Mouse (Mus musculus): ENCODE results near the gene Zfhx3. TPM values are rescaled to one million over a fixed set of nuclear protein-coding genes. Genes with fewer than 3 reads are reported as not detected.

The Zfhx3 gene
- total RNA-seq, 2 experiments from 2014 or later, result 2.1 to 10.9 TPM

DNA sequence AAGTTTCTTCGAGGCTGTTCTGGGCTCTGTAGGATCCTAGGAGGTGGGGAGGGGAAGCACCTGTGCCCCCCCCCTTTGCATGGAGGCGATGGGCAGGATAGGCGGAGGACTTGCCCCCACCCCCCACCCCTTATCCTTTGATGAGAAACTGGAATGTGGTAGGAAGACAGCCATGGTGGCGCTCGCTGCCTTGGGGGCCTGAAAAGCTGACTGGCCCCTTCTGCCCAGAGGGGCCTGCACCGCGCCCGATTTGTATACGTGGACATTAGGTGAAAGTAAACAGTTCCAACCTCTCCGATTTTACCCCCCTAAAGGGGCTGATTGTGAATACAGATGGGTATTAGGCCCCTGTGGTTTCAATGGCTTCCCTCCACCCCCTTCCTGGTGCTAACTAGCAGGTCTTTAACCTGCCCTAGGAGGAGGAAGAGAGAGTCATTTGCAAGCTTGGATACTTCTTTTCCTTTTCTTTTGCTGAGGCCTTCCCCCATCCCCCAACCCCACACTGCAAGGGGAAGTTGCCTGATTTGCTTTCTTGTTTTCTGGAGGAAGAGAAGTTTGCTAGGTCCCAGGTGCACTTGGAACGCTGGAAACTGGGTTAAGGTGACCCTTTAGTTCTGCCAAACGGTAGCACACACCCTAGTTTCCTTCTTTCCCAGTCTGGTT lies 787.4 kb downstream of the Zfhx3 start:
- peak; percentile 82 for ATAC-seq (ENCODE audit: poor library complexity, severe bottlenecking)

DNA sequence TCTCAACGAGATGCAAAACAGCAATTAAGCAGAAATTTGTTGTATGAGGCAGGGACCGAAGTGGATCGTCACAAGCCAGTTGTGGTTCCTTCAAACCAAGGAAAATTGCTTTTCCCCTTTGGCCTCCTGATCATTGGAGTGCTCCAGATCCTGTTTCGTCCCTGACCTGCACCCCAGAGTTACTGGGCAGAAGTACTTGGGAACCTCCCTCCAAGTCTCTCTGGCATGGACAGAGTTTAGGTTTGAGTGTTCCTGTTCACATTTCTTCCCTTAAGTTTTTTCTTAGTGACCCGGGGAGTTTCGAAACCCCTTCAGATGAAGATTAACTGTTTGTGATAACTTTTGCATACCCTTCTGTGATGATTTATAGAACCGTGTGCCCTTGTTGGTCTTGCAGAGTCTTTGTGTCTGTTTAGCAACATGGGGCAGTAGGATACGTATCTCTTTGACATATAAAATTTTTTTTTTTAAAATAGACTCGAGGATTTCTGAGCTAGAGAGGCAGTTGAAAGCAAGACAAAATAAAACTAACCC lies 788.5 kb downstream of the Zfhx3 start:
- no peak for ATAC-seq (ENCODE audit: poor library complexity, severe bottlenecking)

DNA sequence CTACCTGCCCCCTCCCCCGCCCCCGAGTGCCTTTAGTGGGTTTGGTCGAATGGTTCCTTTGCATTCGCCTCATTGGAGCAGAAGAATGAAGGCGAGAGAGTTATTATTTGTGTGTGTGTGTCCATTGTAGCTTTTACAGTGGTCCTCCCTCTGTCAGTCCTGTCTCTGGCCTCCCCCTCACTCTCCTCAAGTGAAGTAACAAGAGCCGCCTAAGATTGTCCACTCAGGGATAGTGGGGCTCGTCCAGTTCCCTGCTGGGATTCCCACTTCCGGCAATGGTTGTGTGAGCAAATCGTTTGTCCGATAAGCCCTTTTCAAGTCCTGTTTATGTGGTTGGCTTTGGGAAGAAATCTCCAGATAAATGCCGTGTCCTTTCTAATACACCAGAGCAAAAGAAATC lies 790.1 kb downstream of the Zfhx3 start:
- no peak for ATAC-seq (ENCODE audit: poor library complexity, severe bottlenecking)

DNA sequence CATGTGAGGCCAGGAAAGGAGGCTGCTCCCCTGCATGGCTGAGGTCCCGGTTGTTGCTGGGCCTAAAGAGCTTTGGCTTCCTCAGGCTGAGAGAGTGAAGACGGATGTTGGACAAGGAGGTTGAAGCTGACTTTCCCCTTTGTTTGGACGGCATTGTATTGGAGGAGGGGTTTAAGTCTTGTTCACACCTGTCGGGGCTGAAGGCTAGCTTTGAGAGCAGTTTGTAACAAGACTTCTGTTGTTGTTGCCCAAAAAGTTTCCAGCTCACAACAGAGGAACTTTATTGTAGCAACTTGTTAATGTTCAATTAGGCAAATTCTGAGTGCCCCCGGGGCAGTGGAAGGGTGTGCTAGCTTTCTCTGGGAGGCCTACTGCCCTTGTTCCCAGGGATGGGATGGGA lies 790.9 kb downstream of the Zfhx3 start:
- ATAC-seq (ENCODE audit: poor library complexity, severe bottlenecking), result no peak

DNA sequence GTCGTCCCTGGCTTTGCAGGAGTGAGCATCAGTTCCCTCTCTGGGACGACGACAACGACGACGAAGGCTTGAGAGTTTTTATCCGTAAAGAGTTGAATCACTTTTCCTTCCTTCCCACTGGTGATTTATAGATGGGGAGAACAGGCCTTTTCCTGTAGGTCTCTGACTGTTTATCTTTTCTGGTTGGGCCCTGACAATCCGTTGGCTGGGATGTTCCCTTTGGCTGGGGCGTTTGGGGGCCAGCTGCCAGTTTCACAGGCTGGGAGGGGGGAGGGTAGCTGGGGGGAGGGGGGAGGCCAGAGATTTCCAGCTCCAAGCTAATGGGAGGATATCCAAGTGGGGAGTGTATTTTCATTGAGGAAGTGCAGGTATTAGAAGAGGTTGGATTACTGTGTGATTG lies 794.0 kb downstream of the Zfhx3 start:
- ATAC-seq (ENCODE audit: poor library complexity, severe bottlenecking), result no peak

DNA sequence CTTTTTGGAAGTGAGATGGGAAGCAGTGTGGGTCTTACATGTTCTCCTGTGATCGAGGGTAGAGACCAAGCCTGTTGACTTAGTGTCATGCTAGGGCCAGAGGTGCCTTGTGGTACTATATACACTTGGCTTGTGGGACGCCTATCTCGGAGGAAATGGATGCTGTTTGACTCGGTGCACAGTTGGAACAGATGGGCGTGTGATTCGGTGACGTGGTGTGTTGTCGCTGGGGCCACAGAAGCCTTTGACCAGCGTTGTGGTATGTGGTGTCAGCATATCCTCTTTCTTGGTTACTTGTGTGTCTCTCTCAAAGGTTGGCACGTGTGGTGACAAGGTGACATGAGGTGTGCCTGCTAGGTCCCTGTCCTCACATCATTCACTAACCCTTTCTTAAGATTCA lies 795.7 kb downstream of the Zfhx3 start:
- ATAC-seq (ENCODE audit: poor library complexity, severe bottlenecking), result peak; percentile 67

DNA sequence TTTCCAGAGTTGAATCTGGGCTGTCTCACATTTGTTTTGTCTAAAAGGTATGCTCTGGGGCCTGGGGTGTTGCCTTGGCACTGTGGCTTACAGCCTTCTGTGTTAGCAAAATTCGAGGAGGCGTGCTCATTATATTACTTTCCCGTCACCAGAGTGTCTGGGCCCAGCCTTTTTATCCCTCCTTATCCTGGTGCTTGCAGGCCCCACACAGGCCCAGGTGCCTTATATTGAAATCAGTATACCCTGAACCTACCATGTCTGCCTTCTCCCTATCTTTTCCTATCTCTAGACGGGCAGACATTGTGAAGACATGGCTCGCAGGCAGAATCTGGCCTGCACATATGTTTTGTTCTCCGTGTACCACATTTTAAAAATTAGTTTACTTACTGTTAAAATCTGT lies 797.1 kb downstream of the Zfhx3 start:
- no peak for ATAC-seq (ENCODE audit: poor library complexity, severe bottlenecking)

DNA sequence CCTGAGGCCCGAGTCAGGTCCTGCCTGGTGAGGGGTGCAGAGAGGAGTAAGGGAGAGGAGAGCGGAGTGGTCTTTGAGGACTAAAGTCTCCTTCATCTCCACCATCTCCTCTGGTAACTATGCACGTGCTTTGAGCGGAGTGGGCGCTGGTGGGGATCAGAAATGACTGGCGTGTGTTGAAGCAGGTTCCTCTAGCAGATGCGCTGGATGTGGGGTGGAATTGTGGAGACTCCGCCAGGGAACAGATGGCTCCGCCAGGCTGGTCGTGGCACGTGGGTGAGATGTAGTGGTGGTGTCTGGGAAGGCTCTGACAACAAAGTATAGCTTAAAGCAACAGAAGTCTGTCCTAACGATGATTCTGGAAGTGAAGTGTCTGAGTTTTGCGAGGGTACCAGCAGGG lies 798.0 kb downstream of the Zfhx3 start:
- ATAC-seq (ENCODE audit: poor library complexity, severe bottlenecking), result no peak

DNA sequence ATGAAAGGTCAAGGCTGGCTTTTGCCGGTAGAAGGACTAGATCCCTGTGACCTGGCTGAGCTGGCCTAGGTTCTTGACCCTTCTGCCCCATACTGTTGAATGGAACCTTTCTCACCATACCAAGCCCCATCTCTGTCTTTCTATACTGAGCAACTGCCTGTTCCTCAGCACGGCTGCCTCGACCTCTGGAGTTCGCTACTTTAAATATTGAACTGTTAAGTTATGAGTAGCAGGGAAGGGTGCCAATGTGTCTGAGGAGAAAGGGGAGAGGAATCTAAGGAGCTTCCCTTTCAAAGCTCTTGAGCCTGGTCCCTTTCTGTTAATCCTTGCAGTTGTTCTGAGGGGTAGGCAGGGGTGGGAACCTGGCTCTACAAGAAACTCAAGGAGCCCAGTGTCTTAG lies 799.2 kb downstream of the Zfhx3 start:
- ATAC-seq (ENCODE audit: poor library complexity, severe bottlenecking), result no peak

DNA sequence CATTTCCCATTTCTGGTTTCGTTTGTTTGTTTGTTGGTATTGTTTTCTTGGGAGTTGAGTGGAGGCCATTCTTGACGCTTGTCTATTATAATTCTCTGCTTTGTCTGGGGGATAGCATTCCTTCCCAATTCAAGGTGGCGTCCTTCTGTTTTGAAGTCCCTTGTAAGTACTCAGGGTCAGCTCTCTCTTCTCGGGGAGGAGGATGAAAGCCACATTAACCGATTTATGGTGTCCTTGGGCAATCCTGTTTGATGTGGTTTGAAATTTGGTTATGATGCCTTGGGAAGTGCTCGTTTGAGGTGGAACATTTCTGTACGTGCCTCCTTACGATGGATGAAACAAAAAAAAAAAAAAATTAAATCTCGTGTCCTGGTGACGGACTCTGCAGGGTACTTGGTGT lies 800.0 kb downstream of the Zfhx3 start:
- no peak for ATAC-seq (ENCODE audit: poor library complexity, severe bottlenecking)

DNA sequence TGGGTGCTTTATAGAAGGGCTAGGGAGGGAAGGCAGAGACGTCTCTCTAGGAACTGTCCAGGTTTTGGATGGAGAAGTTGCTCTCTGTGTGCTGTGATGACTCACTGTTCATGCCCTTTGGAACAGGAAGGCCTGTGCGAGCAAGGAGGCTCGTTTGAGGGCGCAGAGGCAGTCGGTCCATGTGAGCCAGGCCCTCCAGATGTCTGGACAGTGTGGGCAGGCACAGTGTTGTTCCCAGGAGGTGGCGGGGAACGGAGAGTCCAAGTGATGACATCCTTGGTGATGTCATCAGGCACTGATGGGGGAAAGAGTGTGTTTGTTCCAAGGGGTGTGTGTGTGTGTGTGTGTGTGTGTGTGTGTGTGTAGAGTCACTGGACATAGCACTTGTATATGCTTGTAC lies 800.8 kb downstream of the Zfhx3 start:
- peak; percentile 68 for ATAC-seq (ENCODE audit: poor library complexity, severe bottlenecking)

DNA sequence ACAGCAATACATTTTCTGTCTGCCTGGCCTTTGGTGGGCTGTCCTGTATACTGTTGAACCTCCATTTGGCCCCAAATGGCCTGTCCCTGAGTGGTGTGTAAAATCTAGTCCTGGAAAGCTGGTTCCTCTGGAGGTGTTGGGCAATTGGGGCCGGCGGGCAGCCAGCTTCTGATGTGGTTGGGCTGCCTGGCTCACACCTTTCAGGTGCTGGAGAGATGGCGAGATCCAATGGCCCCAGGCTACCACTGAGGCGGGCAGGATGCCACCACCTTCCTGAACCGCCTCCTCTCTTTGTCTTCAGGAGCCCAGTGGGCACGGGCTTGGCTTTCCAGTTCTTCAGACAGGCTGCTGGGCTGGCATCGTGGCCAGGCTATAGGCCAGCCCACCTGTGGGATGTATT lies 803.1 kb downstream of the Zfhx3 start:
- no peak for ATAC-seq (ENCODE audit: poor library complexity, severe bottlenecking)

DNA sequence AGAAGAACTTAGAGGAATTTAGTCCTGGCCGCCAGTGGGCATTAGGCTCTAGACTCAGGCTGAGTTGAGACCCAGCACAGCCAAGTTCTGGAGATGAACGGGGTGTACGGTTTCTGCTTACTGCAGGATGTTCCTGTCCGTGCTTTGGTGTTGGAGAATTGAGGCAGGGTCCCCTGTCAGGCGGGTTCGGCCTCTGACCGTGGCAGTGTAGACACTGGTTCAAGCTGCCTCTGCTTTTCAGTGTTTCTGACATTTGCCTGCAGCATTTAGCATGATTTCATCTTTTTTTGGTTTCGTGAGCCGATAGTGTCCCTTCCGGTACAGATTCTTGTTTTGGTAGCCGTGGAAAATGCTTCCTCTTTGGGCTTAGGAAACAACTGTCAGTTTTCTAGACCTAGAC lies 805.7 kb downstream of the Zfhx3 start:
- peak; percentile 51 for ATAC-seq (ENCODE audit: poor library complexity, severe bottlenecking)

DNA sequence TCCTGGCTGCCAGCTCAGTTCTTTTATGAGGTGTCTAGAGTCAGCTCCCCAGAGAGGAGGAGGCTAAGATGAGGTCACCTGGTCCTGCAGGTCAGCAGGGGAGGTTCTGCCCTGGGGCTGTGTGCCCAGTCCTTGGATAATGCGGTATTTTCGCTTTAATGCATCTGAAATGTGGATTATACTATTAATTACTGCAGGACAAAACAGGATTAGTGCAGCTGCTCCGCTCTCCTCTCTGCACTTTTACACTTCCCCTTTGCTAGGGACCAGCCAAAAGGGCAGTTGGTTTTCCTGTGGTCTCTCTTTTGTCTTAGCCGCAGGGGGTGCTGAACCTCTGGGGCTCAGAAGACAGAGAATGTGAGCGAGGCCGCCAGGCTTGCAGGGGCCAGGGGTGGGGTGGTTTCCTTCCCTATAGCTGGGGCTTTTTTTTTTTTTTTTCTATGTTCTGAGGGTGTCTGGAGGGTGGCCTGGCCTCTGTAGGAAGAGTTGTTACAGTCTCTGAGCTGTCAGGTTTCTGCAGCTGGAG lies 806.5 kb downstream of the Zfhx3 start:
- ATAC-seq (ENCODE audit: poor library complexity, severe bottlenecking), result peak; percentile 81

DNA sequence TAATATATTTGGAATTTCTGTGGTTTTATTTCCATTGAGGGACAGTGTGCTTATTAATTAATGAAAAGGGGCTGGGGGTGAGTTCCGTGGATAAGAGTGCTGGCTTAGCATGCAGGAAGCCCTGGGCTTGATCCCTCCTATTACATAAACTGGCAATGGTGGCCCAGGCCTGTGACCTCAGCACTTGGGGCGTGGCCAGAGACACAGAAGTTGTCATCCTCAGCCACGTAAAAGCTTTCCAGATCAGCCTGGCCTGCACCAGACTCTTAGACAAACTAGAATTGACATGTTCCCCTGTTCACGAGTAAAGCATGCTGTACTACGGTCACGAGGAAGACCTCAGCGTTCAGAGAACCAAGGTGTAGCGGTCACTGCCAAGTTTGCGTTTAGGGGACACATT lies 808.4 kb downstream of the Zfhx3 start:
- ATAC-seq (ENCODE audit: poor library complexity, severe bottlenecking), result no peak

DNA sequence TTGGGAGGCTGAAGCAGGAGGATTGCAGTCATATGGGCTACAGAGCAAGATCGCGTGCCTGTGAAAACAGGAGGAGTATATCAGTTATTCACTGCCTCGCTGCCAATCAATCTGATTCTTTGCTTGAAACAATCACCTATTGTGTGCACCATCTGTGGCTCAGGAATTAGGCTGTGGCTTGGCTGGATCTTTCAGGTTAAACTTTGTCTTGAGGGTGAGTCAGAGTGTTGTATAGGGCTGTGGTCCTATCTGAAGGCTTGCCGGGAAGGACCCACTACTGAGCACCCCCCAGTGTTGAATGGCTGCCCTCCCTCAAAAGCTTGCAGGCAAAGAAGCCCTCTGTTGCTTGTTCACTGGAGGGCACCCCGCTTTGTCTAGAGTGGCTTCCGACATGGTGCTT lies 812.1 kb downstream of the Zfhx3 start:
- ATAC-seq (ENCODE audit: poor library complexity, severe bottlenecking), result no peak

DNA sequence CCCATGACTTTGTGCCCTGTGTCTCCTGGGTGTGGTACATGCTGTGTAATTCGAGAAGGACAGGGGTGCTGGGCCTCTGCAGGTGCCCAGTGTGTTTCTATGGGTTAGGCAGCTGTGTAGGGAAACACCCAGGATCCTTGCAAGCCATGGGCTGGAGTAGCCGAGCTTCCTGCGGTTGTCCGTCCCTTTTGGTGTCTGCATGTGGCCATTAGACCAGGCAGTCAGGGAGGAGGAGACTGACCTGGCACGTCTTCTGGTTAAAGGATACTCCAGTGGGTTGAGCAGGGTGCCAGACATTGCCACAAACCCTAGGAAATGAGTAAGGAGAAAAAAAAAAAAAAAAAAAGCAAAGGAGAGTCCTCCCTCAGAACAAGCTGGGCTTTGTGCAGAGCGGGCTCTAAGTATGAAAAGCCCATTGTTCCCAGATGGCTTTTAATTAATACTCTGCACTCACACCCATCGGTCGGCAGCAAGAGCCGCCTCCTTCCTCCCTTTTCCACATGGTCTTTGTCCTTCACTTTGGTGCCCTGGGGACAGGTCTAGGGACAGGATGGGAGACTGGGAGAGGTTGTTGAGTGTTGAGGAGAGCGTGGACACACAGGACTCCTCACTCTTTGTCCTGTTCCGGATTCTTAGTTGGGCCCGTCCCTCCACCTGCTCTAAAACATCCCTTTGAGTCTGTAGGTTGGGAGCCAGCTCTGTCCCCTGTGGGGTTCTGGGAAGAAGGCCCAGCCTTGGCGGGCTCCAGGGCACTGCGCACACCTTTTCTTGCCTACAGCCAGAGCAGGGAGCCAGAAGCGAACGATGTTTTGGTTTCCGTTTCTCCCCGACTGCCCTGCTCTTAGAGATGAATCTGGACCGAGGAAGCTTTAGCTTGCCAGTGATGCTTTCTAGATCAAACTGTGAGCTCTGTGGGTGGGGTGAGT lies 813.2 kb downstream of the Zfhx3 start:
- ATAC-seq (ENCODE audit: poor library complexity, severe bottlenecking), result no peak

DNA sequence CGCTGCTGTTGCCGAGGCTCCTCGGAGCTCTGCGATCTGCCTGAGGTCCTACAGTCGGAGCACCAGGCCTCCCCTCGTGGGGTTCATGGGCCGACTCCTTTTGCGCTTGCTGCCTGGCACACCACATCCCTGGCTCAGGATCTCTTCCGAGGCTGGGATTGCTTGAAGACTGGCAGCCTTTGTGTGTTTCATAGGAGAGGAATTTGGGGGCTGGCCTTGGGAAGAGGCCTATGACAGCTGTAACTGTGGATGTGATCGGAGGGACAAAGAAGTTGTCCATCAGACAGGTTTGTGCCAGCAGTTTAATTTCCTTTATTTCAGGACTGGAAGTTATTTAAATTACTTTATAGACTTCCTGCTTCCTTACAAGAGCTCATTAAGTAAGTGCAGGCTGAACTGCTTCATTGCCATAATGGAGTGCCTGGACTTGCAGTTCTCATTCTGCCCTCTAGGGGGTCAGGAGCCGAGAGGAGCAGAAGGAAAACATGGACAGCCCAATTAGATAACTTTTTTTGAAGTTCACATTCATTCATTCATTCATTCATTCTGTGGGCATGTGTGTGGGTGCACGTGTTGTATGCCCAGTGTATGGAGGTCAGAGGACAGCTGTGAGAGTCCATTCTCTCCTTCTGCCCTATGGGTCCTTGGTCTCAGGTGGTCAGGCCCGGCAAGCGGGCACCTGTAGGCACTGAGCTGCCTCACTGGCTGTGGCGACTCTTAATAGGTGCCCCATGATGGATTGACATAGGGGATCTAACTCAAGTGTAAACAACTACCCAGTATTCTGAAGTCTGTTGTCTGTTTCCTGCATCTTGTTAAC lies 817.3 kb downstream of the Zfhx3 start:
- peak; percentile 74 for ATAC-seq (ENCODE audit: poor library complexity, severe bottlenecking)

DNA sequence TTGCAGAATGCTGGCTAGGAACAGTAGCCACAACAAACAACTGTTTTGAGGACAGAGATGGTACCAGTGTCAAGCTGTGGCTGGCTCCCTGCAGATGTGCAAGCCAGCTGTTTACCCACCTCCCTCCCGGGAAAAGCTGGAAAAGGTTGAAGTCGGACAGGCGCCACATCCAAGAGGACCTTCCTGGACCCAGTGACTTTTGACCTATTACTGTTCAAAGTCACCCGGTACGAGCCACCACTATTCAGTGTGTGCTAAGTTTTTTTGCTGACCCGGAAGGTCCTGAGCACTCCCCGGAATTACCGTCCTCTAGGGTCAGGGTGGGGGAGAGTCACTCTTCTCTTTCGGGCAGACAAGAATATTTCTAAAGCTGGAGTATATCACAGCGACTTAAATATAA lies 818.3 kb downstream of the Zfhx3 start:
- ATAC-seq (ENCODE audit: poor library complexity, severe bottlenecking), result no peak

DNA sequence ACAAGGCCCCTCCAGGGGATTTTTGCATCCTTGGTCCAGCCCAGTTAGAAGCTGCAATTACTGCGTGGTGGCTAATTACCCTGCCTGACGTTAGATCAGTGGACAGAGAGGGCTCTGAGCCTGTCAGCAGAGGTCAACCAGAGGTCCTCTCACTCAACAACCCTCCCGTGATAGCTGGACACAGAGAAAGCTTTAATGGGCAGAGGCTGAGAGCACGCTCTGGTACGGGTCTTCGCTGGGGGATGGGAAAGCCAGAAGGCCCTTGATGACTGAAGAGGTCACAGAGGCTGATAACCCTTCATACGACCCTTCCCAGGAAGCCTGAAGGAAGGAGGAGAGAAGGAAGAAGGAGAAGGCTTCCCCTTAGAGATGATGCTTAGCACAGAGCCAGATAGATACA lies 820.1 kb downstream of the Zfhx3 start:
- no peak for ATAC-seq (ENCODE audit: poor library complexity, severe bottlenecking)

Measured in megakaryocyte, adult 5-6 weeks (primary cell).